Mouse (Mus musculus): ENCODE measurements at regions not wholly inside any gene's neighbourhood (a gene's known extent, or its start where the extent isn't known, plus 50 kb on each side); places are given as distances from the start of the nearest gene placed in this dataset.
A peak's percentile ranks its signal among the peaks of the same experiment; 100 is the strongest.

DNA sequence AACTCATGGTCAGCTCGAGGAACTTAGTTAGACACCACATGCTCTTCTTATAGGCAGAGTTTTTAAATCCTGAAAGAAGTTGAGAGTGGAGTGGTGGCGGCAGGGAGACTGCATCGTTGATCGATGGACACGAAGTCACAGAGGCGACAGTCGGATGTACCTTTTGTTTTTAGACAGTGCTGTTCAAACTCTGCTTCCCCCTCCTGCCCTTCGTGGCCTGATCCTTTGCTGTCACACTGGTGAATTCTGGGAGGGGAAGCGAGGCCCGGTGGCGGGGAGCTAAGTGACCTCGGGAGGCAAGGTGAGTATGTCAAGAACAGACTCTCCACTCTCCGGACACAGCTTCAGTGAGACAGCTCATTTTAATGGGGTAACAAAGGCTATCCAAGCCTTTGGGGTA, 155.5 kb downstream of the Cog6 start:
- no peak for DNase-seq (ENCODE audit: extremely low spot score, low spot score)

DNA sequence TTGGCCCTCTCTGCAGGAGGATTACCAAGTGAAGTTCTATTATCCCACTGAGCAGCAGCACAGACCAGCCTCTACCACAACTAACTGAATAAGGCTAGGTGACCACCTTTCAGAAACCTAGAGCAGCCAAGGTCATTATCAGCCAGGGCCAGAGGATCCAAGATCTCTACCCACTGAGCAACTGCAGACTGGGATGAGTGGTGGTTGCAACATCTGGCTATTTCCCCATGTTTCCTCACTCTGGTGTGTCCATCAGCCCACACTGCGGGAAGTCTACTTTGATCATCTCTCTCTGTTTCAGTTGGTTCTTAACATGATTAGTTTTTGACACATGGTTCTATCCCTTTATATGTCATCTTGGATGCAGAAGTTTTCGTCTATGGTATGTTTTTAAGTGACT, 157.2 kb downstream of the Cog6 start:
- no peak for DNase-seq (ENCODE audit: extremely low spot score, low spot score)

DNA sequence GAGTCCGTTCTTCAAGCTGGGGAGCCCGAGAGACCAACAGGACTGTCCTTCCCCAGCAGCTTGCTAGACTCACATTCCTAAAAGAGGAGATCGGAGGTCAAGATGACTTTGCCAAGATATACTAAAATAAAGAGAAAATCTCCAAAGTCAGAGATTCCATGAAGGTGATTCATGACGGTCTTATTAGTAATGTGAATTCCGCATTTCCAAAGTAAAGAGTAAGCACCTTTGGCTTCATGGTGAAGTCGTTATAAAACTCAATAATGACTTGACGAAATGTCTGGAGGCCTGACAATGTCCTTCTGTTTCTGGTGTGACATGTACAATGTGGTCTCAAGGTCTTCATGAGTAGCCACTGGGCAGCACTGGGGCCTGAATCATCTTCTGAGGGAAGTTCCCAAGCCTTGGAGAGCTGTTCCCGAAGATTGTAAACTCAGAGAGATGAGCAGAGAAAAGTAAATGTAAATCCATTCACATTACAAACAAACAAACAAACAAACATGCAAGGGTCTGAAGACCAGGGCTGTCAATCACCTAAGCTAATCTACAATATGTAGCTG, 157.7 kb downstream of the Cog6 start:
- no peak for DNase-seq (ENCODE audit: extremely low spot score, low spot score)

DNA sequence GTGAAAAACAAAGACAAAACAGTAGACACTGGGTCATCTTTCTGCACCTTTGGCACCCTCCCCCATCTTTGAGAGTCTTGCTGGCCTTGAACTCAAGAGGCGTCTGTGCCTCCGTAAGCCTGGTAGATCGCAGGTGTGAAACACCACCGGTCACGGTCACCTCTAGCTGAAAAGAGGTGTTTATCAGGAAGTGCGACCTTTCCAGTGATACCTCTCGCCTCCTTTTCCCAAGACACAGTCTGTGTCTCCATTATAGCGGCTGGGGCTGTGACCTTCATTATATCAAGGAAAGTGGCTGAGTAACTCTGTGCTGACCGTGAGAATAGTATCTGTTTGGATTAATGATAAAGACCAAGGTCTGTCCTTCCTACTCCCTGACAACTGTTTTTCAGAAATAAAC, 158.8 kb downstream of the Cog6 start:
- no peak for DNase-seq (ENCODE audit: extremely low spot score, low spot score)

- DNase-seq (ENCODE audit: extremely low spot score, low spot score): no peak
Measured at GRCm38 (mm10) chr3:52857076-52857475, 160.0 kb downstream of the Cog6 start.

- no peak for DNase-seq (ENCODE audit: extremely low spot score, low spot score)
Measured at GRCm38 (mm10) chr3:52854560-52854959, 162.5 kb downstream of the Cog6 start.

DNA sequence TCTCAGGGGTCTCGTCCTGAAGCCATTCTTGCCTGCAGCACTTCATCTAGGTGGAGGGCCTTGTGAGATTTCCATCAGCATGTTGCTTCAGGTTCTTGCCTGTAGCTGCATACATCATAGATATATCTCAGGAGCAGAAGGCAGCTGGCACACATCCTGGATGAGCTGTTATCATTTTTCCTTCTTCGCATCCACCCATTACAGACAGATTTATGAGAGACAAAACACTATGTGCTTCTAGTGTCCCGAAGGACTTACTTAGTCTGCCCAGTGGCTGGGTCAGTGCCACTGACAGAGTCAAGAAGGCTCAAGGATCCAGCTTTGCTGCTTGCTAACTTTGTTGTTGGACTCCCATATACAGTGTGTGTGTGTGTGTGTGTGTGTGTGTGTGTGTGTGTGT, 163.9 kb downstream of the Cog6 start:
- DNase-seq (ENCODE audit: extremely low spot score, low spot score): no peak

- no peak for DNase-seq (ENCODE audit: extremely low spot score, low spot score)
Measured at GRCm38 (mm10) chr3:52845166-52845565, 171.9 kb downstream of the Cog6 start.

DNA sequence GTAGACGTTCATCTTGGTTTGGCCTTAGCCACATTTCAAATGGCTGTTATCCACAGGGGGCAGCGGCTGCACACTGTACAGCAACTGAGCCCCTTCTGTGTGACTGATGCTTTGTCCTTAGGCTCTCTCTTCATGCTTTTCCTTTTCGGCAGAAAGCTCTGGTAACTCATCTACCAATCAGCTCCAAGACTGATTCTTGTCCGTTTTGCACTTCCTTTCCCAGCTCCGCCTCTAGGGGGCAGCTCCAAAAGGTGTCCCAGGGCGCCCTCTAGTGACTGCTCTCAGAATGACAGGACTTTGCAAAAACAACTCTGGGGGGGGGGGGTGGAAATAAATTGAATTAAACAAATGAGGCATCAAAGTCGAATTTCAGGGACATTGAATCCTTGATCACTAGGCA, 173.0 kb downstream of the Cog6 start:
- peak; percentile 75 for DNase-seq (ENCODE audit: extremely low spot score, low spot score)

DNA sequence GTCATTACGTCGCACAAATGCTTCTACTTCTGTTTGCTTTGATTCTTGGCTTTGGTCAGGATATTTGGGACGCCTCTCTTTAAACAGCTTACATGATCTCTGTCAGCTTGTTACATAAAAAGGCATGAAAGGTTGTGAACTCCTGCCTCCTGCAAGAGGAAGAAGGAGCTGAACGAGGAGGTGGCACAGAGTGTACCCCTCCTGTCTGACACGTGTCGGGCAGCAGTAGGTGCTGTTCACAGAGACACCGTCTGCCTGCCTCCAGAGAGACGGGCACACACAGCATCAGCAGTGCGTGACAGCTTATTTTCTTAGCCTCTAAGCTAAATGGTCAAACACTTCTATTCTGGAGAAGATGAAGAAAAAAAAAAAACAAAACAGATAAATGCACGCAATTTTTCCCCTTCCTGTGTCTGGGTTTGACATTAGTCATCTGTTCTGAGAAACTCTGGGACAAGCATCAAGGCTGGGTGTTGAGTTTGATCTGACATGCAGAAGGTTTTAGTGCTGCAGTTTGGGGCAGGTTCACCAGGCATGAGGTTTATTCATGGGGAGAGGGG, 174.1 kb downstream of the Cog6 start:
- DNase-seq (ENCODE audit: extremely low spot score, low spot score): no peak

- DNase-seq (ENCODE audit: extremely low spot score, low spot score): no peak
Measured at GRCm38 (mm10) chr3:52840160-52840953, 176.7 kb downstream of the Cog6 start.

- DNase-seq (ENCODE audit: extremely low spot score, low spot score): no peak
Measured at GRCm38 (mm10) chr3:52838020-52838419, 179.0 kb downstream of the Cog6 start.

- DNase-seq (ENCODE audit: extremely low spot score, low spot score): no peak
Measured at GRCm38 (mm10) chr3:52837527-52837926, 179.5 kb downstream of the Cog6 start.

GRCm38 (mm10) chr3:52836780-52837179, 180.3 kb downstream of the Cog6 start:
- no peak for DNase-seq (ENCODE audit: extremely low spot score, low spot score)

DNA sequence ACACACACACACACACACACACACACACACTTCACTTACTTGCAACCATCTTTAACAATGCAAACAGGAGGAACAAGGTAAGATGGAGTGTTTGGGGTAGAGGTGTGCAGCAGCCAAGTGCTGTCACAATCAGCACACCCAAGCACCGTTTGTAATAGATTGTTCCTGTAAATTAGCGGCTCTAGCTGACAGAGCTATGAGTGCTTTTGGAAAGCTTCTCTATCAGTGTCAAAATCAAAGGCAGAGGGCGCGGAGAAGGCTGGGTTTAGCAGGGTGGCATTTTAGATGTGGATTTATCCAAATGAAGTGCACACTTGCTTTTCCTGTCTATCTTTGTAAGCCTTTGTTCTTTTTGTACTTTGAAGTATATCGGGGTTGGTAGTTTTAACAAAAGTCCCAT, 184.6 kb downstream of the Cog6 start:
- DNase-seq (ENCODE audit: extremely low spot score, low spot score): peak; percentile 6

- peak; percentile 10 for DNase-seq (ENCODE audit: extremely low spot score, low spot score)
Measured at GRCm38 (mm10) chr3:52831986-52832385, 185.1 kb downstream of the Cog6 start.

DNA sequence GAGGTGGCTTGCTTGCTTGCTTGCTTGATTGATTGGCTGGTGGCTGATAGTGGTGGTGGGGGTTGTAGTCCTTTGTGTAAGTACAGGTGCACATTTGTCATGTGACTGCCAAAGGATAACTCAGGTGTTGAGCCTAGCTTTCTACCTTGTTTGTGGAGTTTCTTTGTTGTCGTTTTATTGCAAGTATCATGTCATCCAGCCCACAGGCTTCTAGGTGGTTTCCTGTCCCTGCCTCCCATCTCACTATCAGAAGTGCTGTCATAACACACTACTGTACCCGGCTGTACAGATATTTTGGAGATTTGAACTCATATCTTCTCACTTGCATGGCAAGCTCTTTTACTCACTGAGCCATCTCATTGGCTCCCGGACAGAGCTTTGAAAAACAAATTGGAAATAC, 186.9 kb downstream of the Cog6 start:
- peak; percentile 5 for DNase-seq (ENCODE audit: extremely low spot score, low spot score)

GRCm38 (mm10) chr3:52829069-52829468, 188.0 kb downstream of the Cog6 start:
- DNase-seq (ENCODE audit: extremely low spot score, low spot score): peak; percentile 9

DNA sequence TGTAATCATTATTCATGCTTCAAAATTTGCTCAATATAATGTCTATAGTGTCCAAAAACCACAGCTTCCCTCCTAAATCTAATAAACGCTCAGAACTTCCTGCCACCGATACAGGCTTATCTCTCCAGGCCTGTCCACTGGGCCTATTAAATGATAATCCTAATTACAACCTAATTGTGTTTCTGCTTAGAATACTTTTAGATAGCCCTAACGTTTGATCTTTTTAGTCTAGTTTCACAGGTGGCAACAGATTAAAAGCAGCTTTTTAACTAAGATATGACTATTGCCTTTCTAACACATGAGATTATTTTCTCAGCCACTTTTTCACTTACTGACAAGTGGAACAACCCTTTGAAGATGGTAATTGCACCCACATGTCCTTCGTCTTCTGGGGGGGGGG, 188.6 kb downstream of the Cog6 start:
- DNase-seq (ENCODE audit: extremely low spot score, low spot score): no peak

- DNase-seq (ENCODE audit: extremely low spot score, low spot score): no peak
Measured at GRCm38 (mm10) chr3:52822848-52823247, 194.2 kb downstream of the Cog6 start.

GRCm38 (mm10) chr3:52821450-52821849, 195.6 kb downstream of the Cog6 start:
- no peak for DNase-seq (ENCODE audit: extremely low spot score, low spot score)

- DNase-seq (ENCODE audit: extremely low spot score, low spot score): no peak
Measured at GRCm38 (mm10) chr3:52818401-52818800, 198.6 kb downstream of the Cog6 start.

DNA sequence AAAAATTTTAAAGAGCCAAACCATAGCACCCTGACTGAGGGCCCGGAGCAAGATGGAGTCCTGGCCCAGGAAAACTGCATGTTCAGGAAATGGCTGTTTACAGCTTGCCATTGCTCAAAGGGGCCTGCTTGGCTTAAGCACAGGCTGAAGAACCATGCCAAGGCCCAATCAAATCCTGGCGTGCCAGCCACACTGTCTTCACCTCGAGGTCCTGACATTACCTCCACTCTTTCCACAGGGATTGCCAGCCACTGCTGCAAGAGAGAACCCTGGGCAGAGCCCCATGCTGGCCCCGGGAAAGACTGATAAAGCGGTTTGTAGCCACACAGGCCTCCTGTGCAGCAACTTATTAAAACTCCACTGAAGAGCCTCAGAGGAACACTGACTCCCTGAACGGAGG, 199.6 kb downstream of the Cog6 start:
- no peak for DNase-seq (ENCODE audit: extremely low spot score, low spot score)
